Comparison of ENCODE assay signal across 8 mouse cellular contexts in the genomic region with DNA sequence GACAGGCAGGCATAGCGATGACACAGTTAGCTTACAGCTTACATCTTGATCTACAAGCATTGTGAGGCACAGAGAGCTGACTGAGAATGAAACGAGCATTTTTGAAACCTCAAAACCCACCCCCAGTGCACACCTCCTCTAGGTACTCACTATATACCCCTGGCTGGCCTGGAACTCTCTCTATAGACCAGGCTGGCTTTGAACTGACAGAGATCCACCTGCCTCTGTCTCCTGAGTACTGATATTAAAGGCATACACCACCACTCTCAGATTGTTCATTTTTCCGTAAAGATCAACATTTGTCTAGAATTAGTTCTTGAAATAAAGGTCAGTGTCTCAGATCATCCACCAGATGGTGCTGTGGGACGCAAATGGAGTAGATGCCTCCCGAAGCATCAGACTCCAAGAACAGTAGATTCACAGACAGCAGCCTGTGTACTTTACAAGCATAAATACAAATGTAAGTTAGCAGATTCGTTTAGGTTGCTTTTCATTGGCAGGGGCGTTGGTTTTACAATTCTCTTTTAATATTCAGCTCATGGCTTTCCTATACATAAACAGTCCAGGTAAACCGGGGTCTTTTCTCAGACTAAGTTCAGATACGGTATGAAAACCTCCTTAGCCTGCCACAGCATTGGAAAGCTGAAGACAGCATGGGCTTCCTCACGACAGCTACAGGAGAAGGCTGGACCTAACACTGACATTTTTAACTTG. TPM values are rescaled to one million over a fixed set of nuclear protein-coding genes. Genes with fewer than 3 reads are reported as not detected.
DNase-seq lines count a peak whose midpoint lies in the region; ATAC-seq and TF ChIP-seq lines count a peak whose summit lies in the region.

No protein-coding gene starts in this region.

- peaks cover 4% of the 10 kb centered on the region for H3K4me1 ChIP-seq in G1E (ENCODE audit: insufficient read depth, low read depth, low read length)
- H3K4me1 ChIP-seq in embryonic fibroblast, embryonic 13.5 days (ENCODE audit: control insufficient read depth, insufficient read depth, low read length) = peaks cover under 1% of the 10 kb centered on the region; the same call in 1 of the 2 replicates
- peaks cover 5% of the 10 kb centered on the region; the same call in 1 of the 2 replicates for H3K4me1 ChIP-seq in heart, postnatal 0 days (ENCODE audit: control insufficient read depth, insufficient read depth)
- no peaks in the 10 kb centered on the region for H3K4me1 ChIP-seq in lung, adult 2 months (ENCODE audit: control insufficient read depth, insufficient read depth, low read length)

- 0 out of 2 replicates have a peak, but pooled peaks cover 3% of the 10 kb centered on the region for H3K9me3 ChIP-seq in G1E (replicated peaks)
- H3K9me3 ChIP-seq in heart, postnatal 0 days (replicated peaks; ENCODE audit: control insufficient read depth, low read length) = no peaks in the 10 kb centered on the region

- no peak overlapping the region for H3K4me3 ChIP-seq in G1E (ENCODE audit: low read depth, low read length)
- H3K4me3 ChIP-seq in embryonic fibroblast, embryonic 13.5 days (ENCODE audit: insufficient read depth, low read length) = no peak overlapping the region
- H3K4me3 ChIP-seq in heart, postnatal 0 days (ENCODE audit: low read depth, low read length) = peak overlapping the region; percentile 37
- H3K4me3 ChIP-seq in lung, adult 2 months (replicated peaks; ENCODE audit: extremely low read depth, low read depth, low read length) = no peak overlapping the region

- H3K4me2 ChIP-seq in heart, postnatal 0 days (ENCODE audit: low read depth, low read length) = peak overlapping the region; percentile 63

- no peak overlapping the region for H3K9ac ChIP-seq in heart, postnatal 0 days (replicated peaks; ENCODE audit: low read depth, low read length)

- DNase-seq in G1E (ENCODE audit: low spot score) = peak; percentile 62
- DNase-seq in brain, embryonic 14.5 days (ENCODE audit: low read depth) = peak; percentile 91
- DNase-seq in heart, postnatal 0 days (ENCODE audit: low spot score) = peak; percentile 83
- DNase-seq in kidney, postnatal 25 days = peak; percentile 70 to 71
- peak; percentile 42 for DNase-seq in lung, adult 2 months
- peak; percentile 76 for DNase-seq in thymus, postnatal 25 days

- 11% methylated on average over 10 of the region's 10 CpGs for WGBS in heart, postnatal 0 days
- WGBS in lung, adult 2 months = 8% methylated on average over 10 of the region's 10 CpGs

- TF ChIP-seq POLR2A in brain, embryonic 14.5 days (IDR thresholded peaks at IDR 0.05; ENCODE audit: borderline replicate concordance, extremely low read depth, insufficient read depth, insufficient read length, poor library complexity, severe bottlenecking) = no peak
- no peak for TF ChIP-seq POLR2A in embryonic fibroblast, embryonic 13.5 days (IDR thresholded peaks at IDR 0.05; ENCODE audit: low read depth, low read length)
- no peak for TF ChIP-seq POLR2A in lung, adult 2 months (IDR thresholded peaks at IDR 0.05; ENCODE audit: borderline replicate concordance, extremely low read depth, low read depth, low read length)

- TF ChIP-seq CTCF in G1E (IDR thresholded peaks at IDR 0.05; ENCODE audit: low read depth, low read length) = peak; percentile 40; the same call in 1 of the 2 replicates
- peak; percentile 79 for TF ChIP-seq CTCF in brain, embryonic 14.5 days (IDR thresholded peaks at IDR 0.05; ENCODE audit: borderline replicate concordance, extremely low read depth, insufficient read depth, insufficient read length)
- TF ChIP-seq CTCF in embryonic fibroblast, embryonic 13.5 days (IDR thresholded peaks at IDR 0.05; ENCODE audit: borderline replicate concordance, insufficient read depth, low read length) = peak; percentile 60; the same call in 1 of the 2 replicates
- TF ChIP-seq CTCF in heart, postnatal 0 days (IDR thresholded peaks at IDR 0.05; ENCODE audit: low read depth) = peak; percentile 95
- peak; percentile 69 for TF ChIP-seq CTCF in lung, adult 2 months (IDR thresholded peaks at IDR 0.05; ENCODE audit: insufficient read depth, low read length)

- no peaks in the 10 kb centered on the region for H3K36me3 ChIP-seq in G1E (replicated peaks)
- no peaks in the 10 kb centered on the region for H3K36me3 ChIP-seq in heart, postnatal 0 days (replicated peaks; ENCODE audit: control insufficient read depth, insufficient read depth, low read length)

- no peak for TF ChIP-seq EP300 in heart, postnatal 0 days (IDR thresholded peaks at IDR 0.05; ENCODE audit: low read depth)

- peaks cover 12% of the 10 kb centered on the region; the same call in 1 of the 2 replicates for H3K27me3 ChIP-seq in G1E (ENCODE audit: insufficient read depth, low read length)
- no peaks in the 10 kb centered on the region for H3K27me3 ChIP-seq in heart, postnatal 0 days (ENCODE audit: control insufficient read depth, insufficient read depth, low read length)

- ATAC-seq in G1E (ENCODE audit: extremely low read depth, insufficient number of reproducible peaks, low FRiP score, poor library complexity, severe bottlenecking) = peak; percentile 22; the same call in 1 of the 2 replicates
- ATAC-seq in heart, postnatal 0 days (ENCODE audit: insufficient read depth, low read depth) = peak; percentile 63; the same call in 1 of the 2 replicates
- peak; percentile 89 for ATAC-seq in neutrophil, adult 5-6 weeks (ENCODE audit: extremely low read depth, insufficient number of reproducible peaks, low FRiP score, poor library complexity, severe bottlenecking)

- H3K27ac ChIP-seq in embryonic fibroblast, embryonic 13.5 days (ENCODE audit: insufficient read depth, low read length) = no peak overlapping the region
- H3K27ac ChIP-seq in heart, postnatal 0 days (ENCODE audit: low read depth) = no peak overlapping the region

RNA-seq across cellular contexts. Expression of a gene that starts 12.9 kb away (rescaled TPM):
- not detected in 2 replicates for total RNA-seq in G1E (2014; fragmentation: Nextera tagmentation)
- 0.11 TPM in 1 of 2 replicates, not detected in the other for total RNA-seq in G1E (2017)
- not detected in 2 replicates for polyA plus RNA-seq in G1E (2012)
- polyA plus RNA-seq in brain, embryonic 14.5 days (2012; rRNA removed) = 244 and 326 TPM in 2 replicates
- 115 and 131 TPM in 2 replicates for polyA plus RNA-seq in embryonic fibroblast, embryonic 13.5 days (2011; ENCODE audit: insufficient read length, low read depth, missing spikeins)
- 70.4 and 83.6 TPM in 2 replicates for total RNA-seq in heart, postnatal 0 days (2014; rRNA removed; ENCODE audit: low replicate concordance)
- polyA plus RNA-seq in heart, postnatal 0 days (2015; fragmentation: Nextera tagmentation; extraction: Ambion mirVana) = 80.7 and 87.4 TPM in 2 replicates
- 23.2 and 27.4 TPM in 2 replicates for polyA plus RNA-seq in lung, adult 2 months (2012; rRNA removed)
- total RNA-seq in neutrophil, adult 5-6 weeks (2017) = 66.5 and 74.0 TPM in 2 replicates

RNA-seq across cellular contexts. Expression of a gene that starts 35.1 kb away (rescaled TPM):
- total RNA-seq in G1E (2014; fragmentation: Nextera tagmentation) (6.1 and 8.0 TPM in 2 replicates), G1E (2017) (14.5 and 17.6 TPM in 2 replicates)
- polyA plus RNA-seq in G1E (2012) = 1.6 and 2.3 TPM in 2 replicates
- polyA plus RNA-seq in brain, embryonic 14.5 days (2012; rRNA removed) = 3.5 and 4.4 TPM in 2 replicates
- 4.2 and 4.3 TPM in 2 replicates for polyA plus RNA-seq in embryonic fibroblast, embryonic 13.5 days (2011; ENCODE audit: insufficient read length, low read depth, missing spikeins)
- 1.5 and 2.2 TPM in 2 replicates for total RNA-seq in heart, postnatal 0 days (2014; rRNA removed; ENCODE audit: low replicate concordance)
- 1.2 and 1.3 TPM in 2 replicates for polyA plus RNA-seq in heart, postnatal 0 days (2015; fragmentation: Nextera tagmentation; extraction: Ambion mirVana)
- 0.86 and 1.2 TPM in 2 replicates for polyA plus RNA-seq in lung, adult 2 months (2012; rRNA removed)
- 15.9 and 16.0 TPM in 2 replicates for total RNA-seq in neutrophil, adult 5-6 weeks (2017)

Comparison
In these comparisons a context has a peak if more than half of its experiments do, and no peak if none do; other contexts are left out.
1. ATAC-seq: peak in every context shown above with its lines; median percentile 89 in neutrophil, adult 5-6 weeks; 63 in heart, postnatal 0 days; 22 in G1E.
2. CTCF ChIP-seq: peak in every context shown above with its lines; median percentile 95 in heart, postnatal 0 days; 79 in brain, embryonic 14.5 days; 69 in lung, adult 2 months; 60 in embryonic fibroblast, embryonic 13.5 days; 40 in G1E.
3. RNA of a gene that starts 12.9 kb away (polyA plus RNA-seq): 244 to 326 TPM in brain, embryonic 14.5 days, 115 to 131 TPM in embryonic fibroblast, embryonic 13.5 days, 80.7 to 87.4 TPM in heart, postnatal 0 days and 23.2 to 27.4 TPM in lung, adult 2 months; not detected in G1E; every median in the first group is over 10 times any median in the second.
4. Peak in every context shown above with its lines, with median percentiles within 50 percentile points of each other: DNase-seq.